8 mouse cellular contexts compared by ENCODE assay signal in the genomic region with DNA sequence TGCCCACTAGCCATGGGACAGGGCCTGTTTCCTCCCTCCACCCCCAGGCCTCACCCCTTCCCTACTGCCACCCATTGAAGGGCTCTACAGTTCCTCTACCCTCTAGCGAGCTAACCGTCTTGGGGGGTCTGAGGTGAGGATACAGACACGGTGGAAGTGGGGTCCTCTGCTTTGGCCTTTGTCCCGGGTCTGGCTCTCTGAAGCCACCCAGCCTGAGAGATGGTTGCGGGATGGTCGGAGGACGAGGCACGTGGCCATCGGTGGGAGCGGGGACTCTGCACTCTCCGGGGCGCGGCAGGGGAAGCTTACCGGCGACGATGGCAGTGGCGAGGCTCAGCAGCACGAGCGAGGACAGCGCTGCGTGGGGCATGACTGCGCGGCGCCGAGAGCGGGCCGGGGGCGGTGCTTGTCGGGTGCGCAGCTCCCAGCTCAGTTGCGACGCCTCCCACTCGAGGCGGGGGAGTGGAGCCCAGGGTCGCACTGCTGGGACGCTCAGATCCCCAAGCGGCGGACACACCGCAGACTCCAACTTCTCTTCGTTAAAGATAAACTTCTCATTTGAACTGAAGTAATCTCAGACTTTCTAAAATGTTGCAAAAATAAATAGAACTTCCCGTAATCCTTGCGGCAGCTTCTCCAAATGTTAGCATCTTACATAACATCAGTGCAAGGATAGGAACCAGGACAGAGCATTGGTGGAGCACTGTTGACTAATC. TPM values are rescaled to one million over a fixed set of nuclear protein-coding genes. Genes with fewer than 3 reads are reported as not detected.
DNase-seq lines count a peak whose midpoint lies in the region; ATAC-seq lines count a peak whose summit lies in the region.

No protein-coding gene starts in this region.

- intact Hi-C loops in gastrocnemius, postnatal 36 days (cut with DNase I) = no loop called here

- WGBS in intestine, embryonic 14.5 days = under 1% methylated on average over 42 of the region's 42 CpGs
- under 1% methylated on average over 42 of the region's 42 CpGs for WGBS in macrophage (ENCODE audit: missing documents)

- H3K4me3 ChIP-seq in intestine, embryonic 14.5 days (ENCODE audit: low read depth, low read length) = peak overlapping the region; percentile 47
- peak overlapping the region; percentile 48 for H3K4me3 ChIP-seq in macrophage (ENCODE audit: inconsistent target)

- H3K4me2 ChIP-seq in intestine, embryonic 14.5 days (ENCODE audit: low read length) = peak overlapping the region; percentile 85

- H3K27ac ChIP-seq in intestine, embryonic 14.5 days (ENCODE audit: low read depth) = no peak overlapping the region
- H3K27ac ChIP-seq in macrophage = peak overlapping the region; percentile 73

- 0 out of 2 replicates have a peak, but pooled peaks cover 3% of the 10 kb centered on the region for H3K27me3 ChIP-seq in intestine, embryonic 14.5 days (replicated peaks; ENCODE audit: control insufficient read depth, insufficient read depth, low read length)

- ATAC-seq in intestine, embryonic 14.5 days (replicated peaks; ENCODE audit: low FRiP score, low TSS enrichment, low read depth) = peak; percentile 88

- H3K9me3 ChIP-seq in intestine, embryonic 14.5 days (ENCODE audit: control insufficient read depth, low read length) = no peaks in the 10 kb centered on the region

- peaks cover 10% of the 10 kb centered on the region for H3K4me1 ChIP-seq in intestine, embryonic 14.5 days (replicated peaks; ENCODE audit: control insufficient read depth, insufficient read depth, low read length)

- no peaks in the 10 kb centered on the region for H3K36me3 ChIP-seq in intestine, embryonic 14.5 days (ENCODE audit: control insufficient read depth, insufficient read depth, low read length)
- H3K36me3 ChIP-seq in macrophage (ENCODE audit: inconsistent target) = no peaks in the 10 kb centered on the region

- DNase-seq in adrenal gland, adult (ENCODE audit: inconsistent age in 2 of 2, low spot score in 1 of 2) = peak; percentile 84 to 93
- DNase-seq in embryo, embryonic 10.5 days (ENCODE audit: low spot score) = peak; percentile 69
- DNase-seq in gastrocnemius, postnatal 36 days = peak; percentile 57 to 66
- DNase-seq in intestine, embryonic 14.5 days (ENCODE audit: low spot score) = peak; percentile 75
- peak; percentile 52 to 67 for DNase-seq in left cerebral cortex, adult 9 months (ENCODE audit: low spot score in 2 of 2)
- peak; percentile 13 for DNase-seq in retina, postnatal 7 days (ENCODE audit: low read depth, low spot score)
- DNase-seq in urinary bladder, adult 18-20 months (ENCODE audit: low spot score in 2 of 2) = peak; percentile 31 to 49

- peaks cover 19% of the 10 kb centered on the region; the same call in 1 of the 2 replicates for H3K79me2 ChIP-seq in macrophage (ENCODE audit: inconsistent target)

- peak overlapping the region; percentile 46 for H3K9ac ChIP-seq in intestine, embryonic 14.5 days (ENCODE audit: low read length)

RNA-seq across cellular contexts. Expression of a gene that starts 0.4 kb away (rescaled TPM):
- total RNA-seq in gastrocnemius, postnatal 36 days (2021) = 1 to 10 TPM; 7.7 to 8.3 TPM
- 27.3 and 27.5 TPM in 2 replicates for polyA plus RNA-seq in intestine, embryonic 14.5 days (2014; fragmentation: Nextera tagmentation; extraction: Ambion mirVana)
- total RNA-seq in macrophage (2018; cell fraction: chromatin; rRNA removed) = 10 to 100 TPM in 18 of 26 experiments, 1 to 10 TPM in 8; 5.5 to 34.4 (median 12.8) TPM
- total RNA-seq in macrophage (2018; cell fraction: cytosol; rRNA removed) = 10 to 100 TPM; 21.1 to 71.5 (median 43.6) TPM
- 10 to 100 TPM; 10.9 to 53.7 (median 23.8) TPM for total RNA-seq in macrophage (2018; cell fraction: nucleus; rRNA removed)
- polyA plus RNA-seq in macrophage (2018) = 30.9 to 53.0 TPM (median 35.0 TPM) in 3 replicates

Comparison
In these comparisons a context has a peak if more than half of its experiments do, and no peak if none do; other contexts are left out.
1. DNase-seq: peak in every context shown above with its lines; median percentile 88 in adrenal gland, adult; 75 in intestine, embryonic 14.5 days; 69 in embryo, embryonic 10.5 days; 62 in gastrocnemius, postnatal 36 days; 60 in left cerebral cortex, adult 9 months; 40 in urinary bladder, adult 18-20 months; 13 in retina, postnatal 7 days.